Mouse (Mus musculus): ENCODE data around the gene Fbln7. TPM values are rescaled to one million over a fixed set of nuclear protein-coding genes. Genes with fewer than 3 reads are reported as not detected.

Gene Fbln7
- polyA plus RNA-seq, 1 experiment: 0.19 TPM

DNA sequence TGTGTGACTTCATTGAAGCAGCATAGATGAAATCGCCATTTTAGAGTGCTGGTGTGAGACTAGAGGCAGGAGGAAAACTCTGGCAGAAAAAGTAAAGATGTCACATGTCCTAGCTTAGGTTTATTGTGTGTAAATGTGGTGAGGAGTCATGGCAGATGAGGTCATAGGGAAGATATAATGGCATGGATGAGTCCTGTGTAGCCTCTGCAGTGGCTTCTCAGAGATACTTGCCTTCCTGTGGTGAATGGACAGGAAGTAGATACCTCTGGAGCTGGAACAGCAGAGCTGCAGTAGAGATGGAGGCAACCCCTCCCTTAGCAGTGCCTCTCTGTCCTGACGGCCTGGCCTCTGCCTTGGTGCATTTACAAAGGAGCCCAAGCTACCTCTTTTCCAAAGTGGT, 23.3 kb upstream of the Fbln7 start:
- Histone ChIP-seq H3K36me3 (ENCODE audit: control insufficient read depth, insufficient read depth) (peaks cover 60% of the 10 kb centered on the region), H3K79me2 (ENCODE audit: control insufficient read depth, insufficient read depth) (no peaks in the 10 kb centered on the region), H3K27me3 (ENCODE audit: control insufficient read depth, insufficient read depth, insufficient read length) (no peaks in the 10 kb centered on the region), H3K4me3 (no peak overlapping the region), H3ac (ENCODE audit: control insufficient read depth, insufficient read length) (no peak overlapping the region), H3K4me2 (ENCODE audit: low read depth) (no peak overlapping the region)
- TF ChIP-seq TCF3 (IDR thresholded peaks at IDR 0.05; ENCODE audit: insufficient read length, low read depth): no peak
- no peak for TF ChIP-seq MYOG (IDR thresholded peaks at IDR 0.05; ENCODE audit: control insufficient read depth in 1 of 3, insufficient read depth in 1 of 3, insufficient read length in 2 of 3, low read depth in 2 of 3)
- TF ChIP-seq TCF12 (IDR thresholded peaks at IDR 0.05; ENCODE audit: insufficient read depth, poor library complexity, severe bottlenecking): no peak
- no peak for TF ChIP-seq USF1 (IDR thresholded peaks at IDR 0.05; ENCODE audit: low read depth)
- TF ChIP-seq POLR2A (IDR thresholded peaks at IDR 0.05; ENCODE audit: insufficient read length, low read depth): no peak
- TF ChIP-seq E2F4 (IDR thresholded peaks at IDR 0.05; ENCODE audit: insufficient read depth): no peak
- TF ChIP-seq MAX (IDR thresholded peaks at IDR 0.05; ENCODE audit: low read depth): no peak
- TF ChIP-seq REST (IDR thresholded peaks at IDR 0.05; ENCODE audit: insufficient read depth, insufficient read length): no peak
- no peak for TF ChIP-seq CEBPB (IDR thresholded peaks at IDR 0.05; ENCODE audit: insufficient read depth, poor library complexity, severe bottlenecking)
- TF ChIP-seq MYOD1 (IDR thresholded peaks at IDR 0.05; ENCODE audit: control insufficient read depth in 1 of 3, insufficient read length in 2 of 3, low read depth in 2 of 3): no peak
- TF ChIP-seq POLR2AphosphoS2 (IDR thresholded peaks at IDR 0.05; ENCODE audit: insufficient read length, low read depth): no peak
- no peak for TF ChIP-seq SRF (IDR thresholded peaks at IDR 0.05; ENCODE audit: control insufficient read depth, insufficient read length, low read depth)

DNA sequence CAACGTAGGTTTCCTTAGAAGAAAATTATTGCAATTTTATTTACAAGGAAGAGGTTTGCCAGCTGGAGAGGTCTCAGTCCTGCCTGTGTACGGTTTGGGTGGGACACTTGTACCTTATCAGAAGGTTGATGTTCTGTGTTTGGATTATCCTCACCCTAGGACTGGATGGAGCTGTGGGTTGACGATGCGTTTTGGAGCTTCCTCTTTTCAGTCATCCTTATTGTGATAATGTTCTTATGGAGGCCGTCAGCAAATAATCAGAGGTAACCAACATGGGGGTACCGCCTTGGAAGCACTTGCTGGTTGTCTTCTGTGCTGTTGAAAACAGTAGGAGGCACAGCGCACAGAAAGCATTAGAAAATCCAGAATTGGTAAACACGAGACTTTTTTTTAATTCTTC, 20.3 kb upstream of the Fbln7 start:
- no peak overlapping the region for H3ac ChIP-seq (ENCODE audit: control insufficient read depth, insufficient read length)
- no peak overlapping the region for H3K4me2 ChIP-seq (ENCODE audit: low read depth)
- no peak overlapping the region for H3K4me3 ChIP-seq
- H3K27me3 ChIP-seq (ENCODE audit: control insufficient read depth, insufficient read depth, insufficient read length): no peaks in the 10 kb centered on the region
- H3K36me3 ChIP-seq (ENCODE audit: control insufficient read depth, insufficient read depth): peaks cover 56% of the 10 kb centered on the region
- no peaks in the 10 kb centered on the region for H3K79me2 ChIP-seq (ENCODE audit: control insufficient read depth, insufficient read depth)
- TF ChIP-seq TCF12 (IDR thresholded peaks at IDR 0.05; ENCODE audit: insufficient read depth, poor library complexity, severe bottlenecking) (no peak), E2F4 (IDR thresholded peaks at IDR 0.05; ENCODE audit: insufficient read depth) (no peak), POLR2A (IDR thresholded peaks at IDR 0.05; ENCODE audit: insufficient read length, low read depth) (no peak), MAX (IDR thresholded peaks at IDR 0.05; ENCODE audit: low read depth) (no peak)

DNA sequence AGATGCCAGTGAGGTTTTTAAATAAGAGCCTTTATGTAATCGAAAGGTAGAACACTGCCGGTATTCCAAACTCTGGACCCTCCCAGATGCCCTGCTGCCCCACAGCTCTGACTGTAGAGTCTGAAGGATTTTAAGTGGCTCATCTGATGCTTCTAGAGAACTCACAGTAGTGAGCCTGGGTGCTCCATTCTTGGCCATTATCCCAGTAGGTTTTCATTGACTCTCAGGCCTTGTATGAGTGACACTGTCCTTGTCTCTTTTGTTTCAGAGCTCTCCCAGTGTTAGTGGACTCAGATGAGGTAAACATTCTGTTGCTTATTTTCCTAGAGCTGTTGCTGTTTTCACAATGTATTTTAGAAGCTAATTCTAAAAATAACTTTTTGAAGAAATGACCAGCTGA, 12.7 kb upstream of the Fbln7 start:
- Histone ChIP-seq H3ac (ENCODE audit: control insufficient read depth, insufficient read length) (no peak overlapping the region), H3K27me3 (ENCODE audit: control insufficient read depth, insufficient read depth, insufficient read length) (no peaks in the 10 kb centered on the region), H3K4me3 (no peak overlapping the region), H3K4me2 (ENCODE audit: low read depth) (no peak overlapping the region), H3K36me3 (ENCODE audit: control insufficient read depth, insufficient read depth) (peaks cover 17% of the 10 kb centered on the region), H3K79me2 (ENCODE audit: control insufficient read depth, insufficient read depth) (no peaks in the 10 kb centered on the region)
- no peak for TF ChIP-seq TCF12 (IDR thresholded peaks at IDR 0.05; ENCODE audit: insufficient read depth, poor library complexity, severe bottlenecking)
- no peak for TF ChIP-seq POLR2AphosphoS2 (IDR thresholded peaks at IDR 0.05; ENCODE audit: insufficient read length, low read depth)
- TF ChIP-seq MYOG (IDR thresholded peaks at IDR 0.05; ENCODE audit: control insufficient read depth in 1 of 3, insufficient read depth in 1 of 3, insufficient read length in 2 of 3, low read depth in 2 of 3): no peak
- no peak for TF ChIP-seq CEBPB (IDR thresholded peaks at IDR 0.05; ENCODE audit: insufficient read depth, poor library complexity, severe bottlenecking)
- TF ChIP-seq MAX (IDR thresholded peaks at IDR 0.05; ENCODE audit: low read depth): no peak
- no peak for TF ChIP-seq USF1 (IDR thresholded peaks at IDR 0.05; ENCODE audit: low read depth)
- no peak for TF ChIP-seq POLR2A (IDR thresholded peaks at IDR 0.05; ENCODE audit: insufficient read length, low read depth)

DNA sequence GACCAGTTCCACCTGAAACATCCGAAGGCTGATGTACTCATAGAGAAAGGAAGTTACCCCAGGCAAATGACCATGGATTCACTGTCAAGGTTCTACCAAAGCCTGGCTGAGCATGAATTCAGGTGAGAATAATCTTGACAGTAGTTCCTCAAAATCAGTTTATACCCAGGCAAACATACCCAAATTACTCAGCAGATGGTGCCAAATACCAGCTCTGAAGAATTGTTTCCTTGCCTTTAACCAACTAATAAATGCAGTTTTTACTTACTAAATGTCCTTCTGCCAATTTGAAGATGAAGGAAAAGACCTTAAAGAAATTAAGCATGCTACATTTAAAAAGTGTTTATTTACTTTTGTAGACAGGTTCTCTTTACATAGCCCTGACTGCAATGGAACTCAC, 6.1 kb upstream of the Fbln7 start:
- H3K4me3 ChIP-seq: no peak overlapping the region
- no peak for TF ChIP-seq E2F4 (IDR thresholded peaks at IDR 0.05; ENCODE audit: insufficient read depth)

GRCm38 (mm10) chr2:128858962-128859361, 3.8 kb upstream of the Fbln7 start:
- H3K4me2 ChIP-seq (ENCODE audit: low read depth): no peak overlapping the region
- H3K27me3 ChIP-seq (ENCODE audit: control insufficient read depth, insufficient read depth, insufficient read length): peaks cover 4% of the 10 kb centered on the region
- H3K36me3 ChIP-seq (ENCODE audit: control insufficient read depth, insufficient read depth): no peaks in the 10 kb centered on the region
- no peak overlapping the region for H3K4me3 ChIP-seq
- no peak overlapping the region for H3ac ChIP-seq (ENCODE audit: control insufficient read depth, insufficient read length)
- no peaks in the 10 kb centered on the region for H3K79me2 ChIP-seq (ENCODE audit: control insufficient read depth, insufficient read depth)
- TF ChIP-seq POLR2AphosphoS2 (IDR thresholded peaks at IDR 0.05; ENCODE audit: insufficient read length, low read depth) (no peak), CEBPB (IDR thresholded peaks at IDR 0.05; ENCODE audit: insufficient read depth, poor library complexity, severe bottlenecking) (no peak), USF1 (IDR thresholded peaks at IDR 0.05; ENCODE audit: low read depth) (no peak), E2F4 (IDR thresholded peaks at IDR 0.05; ENCODE audit: insufficient read depth) (no peak), MYOG (IDR thresholded peaks at IDR 0.05; ENCODE audit: control insufficient read depth in 1 of 3, insufficient read depth in 1 of 3, insufficient read length in 2 of 3, low read depth in 2 of 3) (no peak), TCF12 (IDR thresholded peaks at IDR 0.05; ENCODE audit: insufficient read depth, poor library complexity, severe bottlenecking) (no peak), SRF (IDR thresholded peaks at IDR 0.05; ENCODE audit: control insufficient read depth, insufficient read length, low read depth) (no peak)

More for the DNA sequence above, 6.1 kb upstream of the Fbln7 start:
- H3K79me2 ChIP-seq (ENCODE audit: control insufficient read depth, insufficient read depth): no peaks in the 10 kb centered on the region
- H3ac ChIP-seq (ENCODE audit: control insufficient read depth, insufficient read length): no peak overlapping the region
- no peaks in the 10 kb centered on the region for H3K36me3 ChIP-seq (ENCODE audit: control insufficient read depth, insufficient read depth)
- no peak overlapping the region for H3K4me2 ChIP-seq (ENCODE audit: low read depth)
- H3K27me3 ChIP-seq (ENCODE audit: control insufficient read depth, insufficient read depth, insufficient read length): no peaks in the 10 kb centered on the region

DNA sequence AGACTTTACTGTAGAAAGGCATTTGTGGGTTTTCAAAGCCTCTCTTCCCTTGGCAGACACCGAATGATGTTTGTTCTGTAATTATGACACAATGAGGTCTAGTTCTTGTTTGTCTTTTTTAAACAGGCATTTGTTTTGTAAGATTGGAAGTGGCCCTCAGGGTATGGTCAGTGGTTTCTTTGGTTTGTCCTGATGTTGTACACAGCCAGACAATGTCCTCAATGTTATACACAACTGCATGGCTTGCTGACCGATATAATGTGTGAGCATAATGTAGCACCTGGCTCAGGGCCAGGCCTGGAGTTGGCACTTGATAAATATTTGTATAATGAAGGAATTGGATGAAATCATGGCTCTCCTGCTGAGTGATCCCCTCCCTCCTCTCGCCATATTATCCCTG, 2.9 kb upstream of the Fbln7 start:
- Histone ChIP-seq H3K79me2 (ENCODE audit: control insufficient read depth, insufficient read depth) (no peaks in the 10 kb centered on the region), H3K36me3 (ENCODE audit: control insufficient read depth, insufficient read depth) (no peaks in the 10 kb centered on the region), H3ac (ENCODE audit: control insufficient read depth, insufficient read length) (no peak overlapping the region), H3K4me2 (ENCODE audit: low read depth) (no peak overlapping the region), H3K27me3 (ENCODE audit: control insufficient read depth, insufficient read depth, insufficient read length) (peaks cover 9% of the 10 kb centered on the region), H3K4me3 (no peak overlapping the region)
- TF ChIP-seq REST (IDR thresholded peaks at IDR 0.05; ENCODE audit: insufficient read depth, insufficient read length): no peak
- no peak for TF ChIP-seq TCF3 (IDR thresholded peaks at IDR 0.05; ENCODE audit: insufficient read length, low read depth)
